Comparison of ENCODE assay signal across 12 mouse cellular contexts in genomic region chr2:13410660-13411059, GRCm38 (mm10).
DNase-seq lines count a peak whose midpoint lies in the region; ATAC-seq and TF ChIP-seq lines count a peak whose summit lies in the region.
"Had no signal": no experiment of that assay in that cellular context is flagged by ENCODE, and none has a peak within 500 bp of the region (broad histone marks: within the 10 kb centered on the region; RNA-seq: fewer than 3 reads in every experiment).

No protein-coding gene starts in this region.

- H3K27ac ChIP-seq in heart, postnatal 0 days (ENCODE audit: low read depth): peak overlapping the region; percentile 13; the same call in 1 of the 2 replicates
- H3K27ac ChIP-seq in CH12.LX (ENCODE audit: insufficient read depth, low read depth): peak overlapping the region; percentile 3; the same call in 1 of the 2 replicates
- no peak overlapping the region for H3K27ac ChIP-seq in hindbrain, embryonic 11.5 days (ENCODE audit: low read depth, low read length)

- no peak for TF ChIP-seq EP300 in heart, postnatal 0 days (IDR thresholded peaks at IDR 0.05; ENCODE audit: low read depth)
- TF ChIP-seq EP300 in CH12.LX (IDR thresholded peaks at IDR 0.05; ENCODE audit: low read length): no peak

- H3K79me2 ChIP-seq in CH12.LX (replicated peaks; ENCODE audit: control insufficient read depth, extremely low read depth, insufficient read depth, poor library complexity, severe bottlenecking): no peaks in the 10 kb centered on the region

- dilution Hi-C loops in CH12.LX (cut with MboI; ENCODE audit: extremely low pct_ligation_motif_present, extremely low pct_unique_long_range_greater_than_20kb, low sequenced_read_pairs): no loop called here

- no peak for ATAC-seq in heart, postnatal 0 days (ENCODE audit: insufficient read depth, low read depth)
- ATAC-seq in common myeloid progenitor, adult 5-6 weeks (replicated peaks; ENCODE audit: low read depth, poor library complexity, severe bottlenecking): peak; percentile 13; the same call in 1 of the 2 replicates
- peak; percentile 37 for ATAC-seq in megakaryocyte progenitor cell, adult 5-6 weeks (replicated peaks; ENCODE audit: poor library complexity)
- ATAC-seq in hindbrain, embryonic 11.5 days (ENCODE audit: low FRiP score): no peak
- ATAC-seq: intestine, embryonic 16.5 days had no signal

- H3K4me2 ChIP-seq in heart, postnatal 0 days (ENCODE audit: low read depth, low read length): no peak overlapping the region
- H3K4me2 ChIP-seq in CH12.LX (ENCODE audit: insufficient read depth, low read depth, poor library complexity, severe bottlenecking): no peak overlapping the region
- no peak overlapping the region for H3K4me2 ChIP-seq in hindbrain, embryonic 11.5 days (replicated peaks; ENCODE audit: low read depth, low read length)

- no peak overlapping the region for H3K4me3 ChIP-seq in heart, postnatal 0 days (ENCODE audit: low read depth, low read length)
- no peak overlapping the region for H3K4me3 ChIP-seq in CH12.LX (replicated peaks in 1 of 3; ENCODE audit: low read depth in 2 of 3, low read length in 2 of 3, poor library complexity in 1 of 3)
- no peak overlapping the region for H3K4me3 ChIP-seq in hindbrain, embryonic 11.5 days (ENCODE audit: low read depth, low read length)

- H3K9ac ChIP-seq in heart, postnatal 0 days (replicated peaks; ENCODE audit: low read depth, low read length): no peak overlapping the region
- H3K9ac ChIP-seq in CH12.LX (ENCODE audit: insufficient read depth, low read depth): no peak overlapping the region
- H3K9ac ChIP-seq in hindbrain, embryonic 11.5 days (ENCODE audit: low read depth, low read length): no peak overlapping the region

- no peaks in the 10 kb centered on the region; the same call in none of the 2 replicates for H3K4me1 ChIP-seq in heart, postnatal 0 days (ENCODE audit: control insufficient read depth, insufficient read depth)
- H3K4me1 ChIP-seq in CH12.LX (ENCODE audit: control insufficient read depth in 1 of 2, insufficient read depth in 2 of 2): peaks cover 16 to 52% of the 10 kb centered on the region in 2 experiments
- no peaks in the 10 kb centered on the region; the same call in 1 of the 2 replicates for H3K4me1 ChIP-seq in hindbrain, embryonic 11.5 days (replicated peaks; ENCODE audit: control insufficient read depth, insufficient read depth, low read length)

- no peak for DNase-seq in heart, postnatal 0 days (ENCODE audit: low spot score)
- DNase-seq in heart, adult 9 months (ENCODE audit: low spot score in 2 of 2): no peak
- no peak for DNase-seq in CH12.LX (ENCODE audit: extremely low read depth)
- DNase-seq in kidney, adult 18-20 months: no peak
- DNase-seq in hindbrain, embryonic 11.5 days (ENCODE audit: low spot score): no peak
- DNase-seq in layer of hippocampus, adult 9-10 months (ENCODE audit: low spot score): no peak
- DNase-seq: cerebellum, postnatal 14 days; heart, postnatal 14 days; right cerebral cortex, adult 18-20 months had no signal

- TF ChIP-seq RAD21 in CH12.LX (IDR thresholded peaks at IDR 0.05; ENCODE audit: low read depth, low read length): no peak

- H3K9me3 ChIP-seq in heart, postnatal 0 days (replicated peaks; ENCODE audit: control insufficient read depth, low read length): no peaks in the 10 kb centered on the region
- no peaks in the 10 kb centered on the region for H3K9me3 ChIP-seq in CH12.LX (replicated peaks; ENCODE audit: low read length)
- H3K9me3 ChIP-seq in hindbrain, embryonic 11.5 days (ENCODE audit: control insufficient read depth, low read length): no peaks in the 10 kb centered on the region

- TF ChIP-seq POLR2A in CH12.LX (IDR thresholded peaks at IDR 0.05; ENCODE audit: low read depth, low read length): no peak

- no peaks in the 10 kb centered on the region for H3K27me3 ChIP-seq in heart, postnatal 0 days (ENCODE audit: control insufficient read depth, insufficient read depth, low read length)
- H3K27me3 ChIP-seq in CH12.LX (replicated peaks): no peaks in the 10 kb centered on the region
- H3K27me3 ChIP-seq in hindbrain, embryonic 11.5 days (ENCODE audit: control insufficient read depth, insufficient read depth, low read length): no peaks in the 10 kb centered on the region

- in situ Hi-C loops in CH12.LX (cut with MboI; ENCODE audit: low pct_ligation_motif_present, low pct_unique_long_range_greater_than_20kb, low sequenced_read_pairs): no loop called here

- TF ChIP-seq CTCF in heart, postnatal 0 days (IDR thresholded peaks at IDR 0.05; ENCODE audit: low read depth): no peak
- no peak for TF ChIP-seq CTCF in CH12.LX (conservative IDR thresholded peaks at IDR 0.05 in 1 of 2, IDR thresholded peaks at IDR 0.05 in 1 of 2; ENCODE audit: low read depth in 2 of 2, low read length in 2 of 2)

- H3K36me3 ChIP-seq in heart, postnatal 0 days (replicated peaks; ENCODE audit: control insufficient read depth, insufficient read depth, low read length): no peaks in the 10 kb centered on the region
- no peaks in the 10 kb centered on the region for H3K36me3 ChIP-seq in CH12.LX (replicated peaks in 1 of 2; ENCODE audit: control insufficient read depth in 1 of 2, insufficient read depth in 1 of 2, low read length in 1 of 2)
- no peaks in the 10 kb centered on the region for H3K36me3 ChIP-seq in hindbrain, embryonic 11.5 days (ENCODE audit: control insufficient read depth, insufficient read depth, low read length)

- 46% methylated on average over 5 of the region's 5 CpGs for WGBS in heart, postnatal 0 days
- 81% methylated on average over 5 of the region's 5 CpGs for WGBS in hindbrain, embryonic 11.5 days

TF ChIP-seq in CH12.LX, 34 proteins besides CTCF, POLR2A, EP300 and RAD21:
- TF ChIP-seq RCOR1 (conservative IDR thresholded peaks at IDR 0.05; ENCODE audit: low read depth, low read length) (no peak), ETS1 (conservative IDR thresholded peaks at IDR 0.05; ENCODE audit: low read depth, low read length) (0 out of 2 replicates have a peak, but pooled peaks have one; percentile 16), KAT2A (IDR thresholded peaks at IDR 0.05; ENCODE audit: insufficient replicate concordance, low read length) (no peak), BHLHE40 (IDR thresholded peaks at IDR 0.05; ENCODE audit: low read depth, low read length) (peak; percentile 73), MAX (IDR thresholded peaks at IDR 0.05; ENCODE audit: low read length) (peak; percentile 41; the same call in 1 of the 2 replicates)

Comparison
In these comparisons a context has a peak if more than half of its experiments do, and no peak if none do; other contexts are left out.
1. ATAC-seq: peak in common myeloid progenitor, adult 5-6 weeks (single experiment) and megakaryocyte progenitor cell, adult 5-6 weeks (single experiment); none in heart, postnatal 0 days (single experiment) and hindbrain, embryonic 11.5 days (single experiment).